Mouse (Mus musculus) CH12.LX (cell line): Measurements from ENCODE around the gene Rwdd2a. TPM values are rescaled to one million over a fixed set of nuclear protein-coding genes. Genes with fewer than 3 reads are reported as not detected.
"Not testable (repeated sequence)": the region's sequence is repeated elsewhere in the genome, so short reads cannot be mapped to it uniquely, and the experiment has no call there.

Experiments used
- DNase-seq: peaks from one replicate; pipeline ENCODE4 v3.0.0-alpha.2; 2013; ENCODE audit errors: extremely low read depth
- H3K27ac ChIP-seq: 2 replicates; pipeline ENCODE4 v1.5.1; 2012; ENCODE audit warnings: low read depth, mild to moderate bottlenecking, control low read depth, moderate library complexity; ENCODE audit not compliant: insufficient read depth
- H3K27me3 ChIP-seq: replicated peaks from 2 replicates; pipeline ENCODE3; 2012; ENCODE audit warnings: inconsistent platforms
- H3K36me3 ChIP-seq, 2 experiments: replicated peaks in 1 of 2; 2 replicates each; pipeline versions ENCODE3 to v1.6.1; 2012; ENCODE audit warnings: inconsistent platforms in 1 of 2, low read length in 1 of 2, mild to moderate bottlenecking in 1 of 2, mixed read lengths in 1 of 2, moderate library complexity in 1 of 2; ENCODE audit not compliant: control insufficient read depth in 1 of 2, insufficient read depth in 1 of 2
- H3K4me1 ChIP-seq, 2 experiments: 2 replicates each; pipeline ENCODE4 v1.6.1; 2012; ENCODE audit warnings: inconsistent platforms in 1 of 2, moderate library complexity in 1 of 2; ENCODE audit not compliant: insufficient read depth in 2 of 2, control insufficient read depth in 1 of 2
- H3K4me2 ChIP-seq: 2 replicates; pipeline ENCODE4 v1.6.1; 2012; ENCODE audit warnings: low read depth, mild to moderate bottlenecking, control low read depth; ENCODE audit not compliant: poor library complexity, insufficient read depth, severe bottlenecking
- H3K4me3 ChIP-seq, 3 experiments: fragments of 150-350 bp in 1 of 3; sonication (generic) in 1 of 3; replicated peaks in 1 of 3; 2 replicates each; pipeline versions ENCODE3 to v1.5.1; 2011 to 2012; ENCODE audit warnings: low read depth in 2 of 3, low read length in 2 of 3, mild to moderate bottlenecking in 2 of 3, moderate library complexity in 2 of 3, control low read depth in 1 of 3, improper control_type of control experiment in 1 of 3, inconsistent platforms in 1 of 3, mixed read lengths in 1 of 3; ENCODE audit not compliant: poor library complexity in 1 of 3
- H3K79me2 ChIP-seq: replicated peaks from 2 replicates; pipeline ENCODE4 v1.6.1; 2012; ENCODE audit warnings: mild to moderate bottlenecking, moderate library complexity; ENCODE audit not compliant: control insufficient read depth, poor library complexity, insufficient read depth, severe bottlenecking; ENCODE audit errors: extremely low read depth
- H3K9ac ChIP-seq: 2 replicates; pipeline ENCODE4 v1.6.1; 2012; ENCODE audit warnings: low read depth, mild to moderate bottlenecking, control low read depth, moderate library complexity; ENCODE audit not compliant: insufficient read depth
- H3K9me3 ChIP-seq: replicated peaks from 2 replicates; pipeline ENCODE3; 2012; ENCODE audit warnings: low read length, inconsistent platforms, mixed read lengths
- BHLHE40 ChIP-seq: IDR thresholded peaks from 2 replicates; pipeline ENCODE4 v1.6.1; 2011; ENCODE audit warnings: mild to moderate bottlenecking, low read depth, low read length, improper control_type of control experiment
- CHD2 ChIP-seq: IDR thresholded peaks from 2 replicates; pipeline ENCODE4 v1.6.1; 2011; ENCODE audit warnings: low read length, improper control_type of control experiment
- CTCF ChIP-seq, 2 experiments: IDR thresholded peaks in 1 of 2; conservative IDR thresholded peaks in 1 of 2; 2 replicates each; pipeline ENCODE4 v1.5.1; 2011 to 2012; ENCODE audit warnings: low read depth in 2 of 2, low read length in 2 of 2, improper control_type of control experiment in 1 of 2, inconsistent platforms in 1 of 2, mild to moderate bottlenecking in 1 of 2, moderate library complexity in 1 of 2
- E2F4 ChIP-seq: IDR thresholded peaks from 2 replicates; pipeline ENCODE4 v1.6.1; 2011; ENCODE audit warnings: low read depth, low read length, improper control_type of control experiment; ENCODE audit not compliant: insufficient replicate concordance
- ELF1 ChIP-seq: IDR thresholded peaks from 2 replicates; pipeline ENCODE4 v1.6.1; 2014; ENCODE audit warnings: low read depth, mild to moderate bottlenecking, inconsistent platforms, low read length, improper control_type of control experiment
- EP300 ChIP-seq: IDR thresholded peaks from 2 replicates; pipeline ENCODE4 v1.6.1; 2011; ENCODE audit warnings: low read length, improper control_type of control experiment
- ETS1 ChIP-seq: conservative IDR thresholded peaks from 2 replicates; pipeline ENCODE4 v1.6.1; 2012; ENCODE audit warnings: low read depth, mild to moderate bottlenecking, inconsistent platforms, low read length, improper control_type of control experiment, moderate library complexity
- GABPA ChIP-seq: IDR thresholded peaks from 2 replicates; pipeline ENCODE4 v1.6.1; 2012; ENCODE audit warnings: low read depth, low read length, improper control_type of control experiment, inconsistent platforms; ENCODE audit not compliant: insufficient replicate concordance
- IRF4 ChIP-seq: IDR thresholded peaks from 2 replicates; pipeline ENCODE4 v1.6.1; 2014; ENCODE audit warnings: low read depth, mild to moderate bottlenecking, inconsistent platforms, low read length, improper control_type of control experiment
- JUN ChIP-seq: IDR thresholded peaks from 2 replicates; pipeline ENCODE4 v1.6.1; 2011; ENCODE audit warnings: low read depth, mild to moderate bottlenecking, low read length, improper control_type of control experiment, moderate library complexity; ENCODE audit not compliant: insufficient read depth
- JUND ChIP-seq: conservative IDR thresholded peaks from 2 replicates; pipeline ENCODE4 v1.6.1; 2011; ENCODE audit warnings: low read depth, low read length, improper control_type of control experiment
- KAT2A ChIP-seq: IDR thresholded peaks from 2 replicates; pipeline ENCODE4 v1.6.1; 2012; ENCODE audit warnings: low read length, improper control_type of control experiment, inconsistent platforms; ENCODE audit not compliant: insufficient replicate concordance
- MAX ChIP-seq: IDR thresholded peaks from 2 replicates; pipeline ENCODE4 v1.6.1; 2011; ENCODE audit warnings: low read length, improper control_type of control experiment
- MXI1 ChIP-seq: IDR thresholded peaks from 2 replicates; pipeline ENCODE4 v1.6.1; 2011; ENCODE audit warnings: mild to moderate bottlenecking, low read depth, low read length, improper control_type of control experiment
- MYC ChIP-seq: IDR thresholded peaks from 2 replicates; pipeline ENCODE4 v1.6.1; 2011; ENCODE audit warnings: low read depth, mild to moderate bottlenecking, improper control_type of control experiment, low read length
- NELFE ChIP-seq: IDR thresholded peaks from 2 replicates; pipeline ENCODE4 v1.6.1; 2011; ENCODE audit warnings: low read depth, low read length, improper control_type of control experiment
- NRF1 ChIP-seq: IDR thresholded peaks from 2 replicates; pipeline ENCODE4 v1.6.1; 2014; ENCODE audit warnings: low read depth, mild to moderate bottlenecking, inconsistent platforms, low read length, improper control_type of control experiment, moderate library complexity
- PAX5 ChIP-seq: IDR thresholded peaks from 2 replicates; pipeline ENCODE4 v1.6.1; 2012; ENCODE audit warnings: low read length, inconsistent platforms, mixed read lengths
- POLR2A ChIP-seq: IDR thresholded peaks from 2 replicates; pipeline ENCODE4 v1.6.1; 2011; ENCODE audit warnings: low read depth, mild to moderate bottlenecking, improper control_type of control experiment, low read length
- POLR2AphosphoS2 ChIP-seq: IDR thresholded peaks from 2 replicates; pipeline ENCODE4 v1.6.1; 2011; ENCODE audit warnings: low read depth, low read length, improper control_type of control experiment
- RAD21 ChIP-seq: IDR thresholded peaks from 2 replicates; pipeline ENCODE4 v1.6.1; 2011; ENCODE audit warnings: low read depth, mild to moderate bottlenecking, low read length, improper control_type of control experiment, moderate library complexity
- RCOR1 ChIP-seq: conservative IDR thresholded peaks from 2 replicates; pipeline ENCODE4 v1.6.1; 2012; ENCODE audit warnings: low read depth, mild to moderate bottlenecking, inconsistent platforms, low read length, improper control_type of control experiment
- SIN3A ChIP-seq: IDR thresholded peaks from 2 replicates; pipeline ENCODE4 v1.6.1; 2012; ENCODE audit warnings: low read length, improper control_type of control experiment, inconsistent platforms
- SMC3 ChIP-seq: IDR thresholded peaks from 2 replicates; pipeline ENCODE4 v1.6.1; 2011; ENCODE audit warnings: low read depth, low read length, improper control_type of control experiment
- TBP ChIP-seq: conservative IDR thresholded peaks from 2 replicates; pipeline ENCODE4 v1.6.1; 2011; ENCODE audit warnings: low read depth, low read length, improper control_type of control experiment
- TCF12 ChIP-seq: IDR thresholded peaks from 2 replicates; pipeline ENCODE4 v1.6.1; 2014; ENCODE audit warnings: low read depth, mild to moderate bottlenecking, inconsistent platforms, low read length, improper control_type of control experiment
- UBTF ChIP-seq: IDR thresholded peaks from 2 replicates; pipeline ENCODE4 v1.6.1; 2012; ENCODE audit warnings: low read depth, mild to moderate bottlenecking, inconsistent platforms, low read length, improper control_type of control experiment, moderate library complexity
- USF1 ChIP-seq: IDR thresholded peaks from 2 replicates; pipeline ENCODE4 v1.6.1; 2014; ENCODE audit warnings: low read depth, mild to moderate bottlenecking, inconsistent platforms, low read length, improper control_type of control experiment
- ZC3H11A ChIP-seq: IDR thresholded peaks from 2 replicates; pipeline ENCODE4 v1.6.1; 2012; ENCODE audit warnings: low read depth, mild to moderate bottlenecking, inconsistent platforms, low read length, improper control_type of control experiment
- ZKSCAN1 ChIP-seq: IDR thresholded peaks from 2 replicates; pipeline ENCODE4 v1.6.1; 2012; ENCODE audit warnings: low read depth, inconsistent platforms, low read length, improper control_type of control experiment, borderline replicate concordance
- ZMIZ1 ChIP-seq: IDR thresholded peaks from 2 replicates; pipeline ENCODE4 v1.6.1; 2012; ENCODE audit warnings: low read depth, mild to moderate bottlenecking, inconsistent platforms, low read length, improper control_type of control experiment
- dilution Hi-C: fragments of 300-500 bp; cut with MboI; formaldehyde crosslinking; loops from 2 replicates; pipeline ENCODE4 v1.14.3; 2020; ENCODE audit warnings: low sequenced_read_pairs; ENCODE audit not compliant: extremely low pct_unique_long_range_greater_than_20kb, extremely low pct_ligation_motif_present
- in situ Hi-C: fragments of 300-500 bp; cut with MboI; formaldehyde crosslinking; loops from 3 replicates; pipeline ENCODE4 v1.14.3; 2019; ENCODE audit warnings: low sequenced_read_pairs, low pct_ligation_motif_present, low pct_unique_long_range_greater_than_20kb, mixed read lengths
- polyA plus RNA-seq: library from polyadenylated mRNA; unstranded; fragments of >175 nt; gene quantifications from 2 replicates; pipeline ENCODE4 v1.2.1, GENCODE M21; 2012; ENCODE audit warnings: low read depth; ENCODE audit not compliant: insufficient read length
- total RNA-seq, 2 experiments: library from RNA; depleted of rRNA; stranded (reverse); fragments of 300-350 nt in 1 of 2; fragments of >200 nt in 1 of 2; gene quantifications; 2 replicates each; pipeline ENCODE4 v1.2.3; 2012 to 2014

Rwdd2a gene
- total and polyA plus RNA-seq, 3 experiments, result 1.7 to 2.9 (median 2.1) TPM

DNA sequence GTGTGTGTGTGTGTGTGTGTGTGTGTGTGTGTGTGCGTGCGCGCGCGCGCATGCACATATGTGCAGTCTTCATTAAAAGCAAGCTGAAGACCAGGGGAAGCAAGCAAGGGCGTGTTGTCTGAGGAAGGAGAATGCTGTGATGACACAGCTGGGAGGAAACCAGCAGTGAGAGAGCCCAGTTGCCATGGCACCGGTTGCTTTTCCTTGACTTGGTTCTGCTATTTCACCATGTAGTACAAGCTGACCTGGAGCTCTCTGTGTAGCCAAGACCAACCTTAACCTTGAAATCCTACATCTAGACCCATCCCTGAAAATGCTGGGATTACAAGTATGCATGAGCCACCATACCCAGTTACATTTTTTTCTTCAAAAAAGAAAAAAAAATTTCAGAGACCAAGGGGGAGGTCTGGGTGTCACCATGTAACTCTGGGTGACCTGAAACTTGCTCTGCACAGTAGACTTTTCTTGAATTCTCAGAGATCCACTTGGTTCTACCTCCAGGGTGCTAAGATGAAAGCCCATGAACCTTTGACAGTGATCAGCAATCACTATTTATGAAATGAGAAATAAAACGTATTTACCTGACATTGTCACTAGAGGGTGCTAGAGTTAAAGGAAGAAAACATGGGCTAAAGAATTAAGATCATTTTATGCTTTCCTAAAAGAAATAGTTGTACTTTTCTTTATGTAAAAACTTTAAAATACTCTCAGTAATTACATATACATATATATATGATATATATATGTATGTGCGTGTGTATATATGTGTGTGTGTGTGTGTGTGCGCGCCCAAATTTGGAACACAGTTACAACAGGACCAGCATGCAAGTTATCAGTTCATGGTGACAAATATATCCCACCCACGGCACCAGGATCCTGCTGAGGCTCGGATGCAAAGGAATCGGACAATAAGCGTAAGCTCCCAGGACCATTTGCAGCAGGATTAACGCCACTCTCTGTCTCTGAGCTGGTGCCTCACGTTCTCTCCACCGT lies 21.2 kb downstream of the Rwdd2a start:
- no peak overlapping the region for H3K9ac ChIP-seq
- no peaks in the 10 kb centered on the region for H3K9me3 ChIP-seq
- H3K27me3 ChIP-seq, result no peaks in the 10 kb centered on the region
- TF ChIP-seq IRF4, result no peak
- TF ChIP-seq POLR2A, result no peak
- no peak for TF ChIP-seq TCF12
- no peak; the same call in none of the 2 replicates for TF ChIP-seq RAD21
- no peak for TF ChIP-seq JUN
- peak; percentile 78 for TF ChIP-seq SMC3
- no peak for TF ChIP-seq ETS1
- no peak for TF ChIP-seq MXI1
- peak; percentile 83 for TF ChIP-seq ZC3H11A
- TF ChIP-seq EP300, result no peak
- TF ChIP-seq PAX5, result no peak
- TF ChIP-seq NRF1, result no peak
- TF ChIP-seq UBTF, result no peak
- TF ChIP-seq RCOR1, result no peak
- TF ChIP-seq MYC, result no peak
- TF ChIP-seq POLR2AphosphoS2, result no peak
- TF ChIP-seq CHD2, result no peak
- TF ChIP-seq NELFE, result no peak
- no peak for TF ChIP-seq ELF1
- no peak for TF ChIP-seq TBP
- TF ChIP-seq KAT2A, result no peak
- no peak for TF ChIP-seq GABPA
- no peak for TF ChIP-seq E2F4
- TF ChIP-seq BHLHE40, result no peak
- no peak for TF ChIP-seq ZKSCAN1
- no peak for TF ChIP-seq SIN3A
- peak; percentile 48 to 87; a peak in 3 of 4 replicates for TF ChIP-seq CTCF (conservative IDR thresholded peaks at IDR 0.05 in 1 of 2, IDR thresholded peaks at IDR 0.05 in 1 of 2; ENCODE audit: low read depth in 2 of 2, low read length in 2 of 2)
- TF ChIP-seq JUND, result peak; percentile 19; the same call in 1 of the 2 replicates
- no peak for TF ChIP-seq MAX
- no peak for TF ChIP-seq ZMIZ1
- no peak for TF ChIP-seq USF1
- in situ Hi-C loops (loop anchor here (5.0 to 10.0 kb wide), 2 partner anchors 149 to 212 kb away; partner anchors contain the start of gene Prss35), dilution Hi-C loops (no loop called here)
- no peaks in the 10 kb centered on the region for H3K79me2 ChIP-seq
- no peak overlapping the region for H3K4me3 ChIP-seq
- H3K4me2 ChIP-seq, result no peak overlapping the region
- DNase-seq, result no peak
- no peak overlapping the region for H3K27ac ChIP-seq
- H3K4me1 ChIP-seq, result peaks cover 0 to 20% of the 10 kb centered on the region in 2 experiments; a peak in 2 of 4 replicates
- peaks cover 14 to 82% of the 10 kb centered on the region in 2 experiments for H3K36me3 ChIP-seq

DNA sequence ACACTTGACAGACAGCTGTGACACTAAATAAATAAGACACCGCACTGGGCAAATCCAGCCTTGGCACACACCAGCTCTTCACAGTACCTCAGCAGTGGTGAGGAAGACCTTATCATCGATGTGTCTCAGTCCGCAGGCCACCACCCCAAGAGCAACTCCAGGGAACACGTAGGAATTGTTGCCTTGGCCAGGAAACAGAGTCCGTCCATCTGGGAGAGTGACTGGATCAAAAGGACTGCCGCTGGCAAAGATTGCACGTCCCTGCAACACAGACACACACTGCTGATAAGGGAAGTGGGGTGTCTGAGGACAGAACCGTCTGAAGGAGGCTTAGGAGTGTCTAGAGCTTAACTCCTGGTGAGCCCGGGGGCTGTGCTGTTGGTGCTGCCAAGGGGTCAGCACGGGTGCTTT lies 22.6 kb downstream of the Rwdd2a start:
- H3K4me3 ChIP-seq, H3K27ac ChIP-seq, DNase-seq, H3K79me2 ChIP-seq, H3K27me3 ChIP-seq, H3K4me2 ChIP-seq, dilution Hi-C loops, H3K9me3 ChIP-seq, H3K9ac ChIP-seq: not testable (repeated sequence)
- Histone ChIP-seq H3K36me3 (peaks cover 18 to 81% of the 10 kb centered on the region in 2 experiments), H3K4me1 (peaks cover 5 to 30% of the 10 kb centered on the region in 2 experiments)
- in situ Hi-C loops, result loop anchor here (5.0 to 10.0 kb wide), 2 partner anchors 148 to 210 kb away; partner anchors contain the start of gene Prss35
